Mouse (Mus musculus) hindbrain, postnatal 0 days (tissue): ENCODE data around the gene 5730596B20Rik. TPM values are rescaled to one million over a fixed set of nuclear protein-coding genes. Genes with fewer than 3 reads are reported as not detected.

Experiments used
- ATAC-seq: fragments of 200-750 bp; cut with Nextera tagmentation; 2 replicates; pipeline ENCODE4 v1.8.0; 2017; ENCODE audit warnings: mild to moderate bottlenecking, moderate TSS enrichment, moderate library complexity
- DNase-seq: peaks from one replicate; pipeline ENCODE4 v3.0.0-alpha.2; 2015; ENCODE audit warnings: low spot score
- H3K27ac ChIP-seq: fragments of 300-500 bp; sonication (generic); 2 replicates; pipeline ENCODE4 v1.5.1; 2014; ENCODE audit warnings: mild to moderate bottlenecking
- H3K27me3 ChIP-seq: fragments of 300-500 bp; sonication (generic); 2 replicates; pipeline ENCODE4 v1.6.1; 2014; ENCODE audit warnings: low read length, mixed read lengths; ENCODE audit not compliant: insufficient read depth
- H3K36me3 ChIP-seq: fragments of 300-500 bp; sonication (generic); 2 replicates; pipeline ENCODE4 v1.6.1; 2014; ENCODE audit warnings: low read length, mixed read lengths; ENCODE audit not compliant: insufficient read depth
- H3K4me1 ChIP-seq: fragments of 300-500 bp; sonication (generic); 2 replicates; pipeline ENCODE4 v1.6.1; 2014; ENCODE audit warnings: antibody characterized with exemption, low read length, mixed read lengths; ENCODE audit not compliant: insufficient read depth
- H3K4me2 ChIP-seq: fragments of 300-500 bp; sonication (generic); 2 replicates; pipeline ENCODE4 v1.6.1; 2014; ENCODE audit warnings: low read depth, mild to moderate bottlenecking, low read length, moderate library complexity, mixed read lengths
- H3K4me3 ChIP-seq: fragments of 300-500 bp; sonication (generic); 2 replicates; pipeline ENCODE4 v1.5.1; 2014; ENCODE audit warnings: low read length
- H3K9ac ChIP-seq: fragments of 300-500 bp; sonication (generic); replicated peaks from 2 replicates; pipeline ENCODE4 v1.6.1; 2014; ENCODE audit warnings: mild to moderate bottlenecking, low read length, moderate library complexity, mixed read lengths
- H3K9me3 ChIP-seq: fragments of 300-500 bp; sonication (generic); 2 replicates; pipeline ENCODE4 v1.6.1; 2016; ENCODE audit warnings: low read length, mixed read lengths
- CTCF ChIP-seq: IDR thresholded peaks from 2 replicates; pipeline ENCODE4 v1.5.1; 2016; ENCODE audit warnings: antibody characterized with exemption, control low read depth, low read depth
- WGBS: fragments of 180-500 bp; shearing (Covaris S2); extraction: QIAGEN DNeasy Blood & Tissue Kit; methylation state at CpG from one replicate; pipeline ENCODE4 v1.1.7; 2014; 5-methylcytosine and 5-hydroxymethylcytosine counted together
- polyA plus RNA-seq: library from polyadenylated mRNA; unstranded; fragments of >200 nt; fragmentation: Nextera tagmentation; extraction: Ambion mirVana; gene quantifications from 2 replicates; pipeline ENCODE4 v1.2.1, GENCODE M21; 2015
- total RNA-seq: library from RNA; depleted of rRNA; stranded (reverse); fragments of >200 nt; gene quantifications from 2 replicates; pipeline ENCODE4 v1.2.3, GENCODE M21; 2014

Gene 5730596B20Rik
- total and polyA plus RNA-seq, 2 experiments from 2014 or later: 1.2 to 1.5 TPM

GRCm38 (mm10) chr6:52180213-52180710, 3.0 kb downstream of the 5730596B20Rik start:
- Histone ChIP-seq H3K4me1 (0 out of 2 replicates have a peak, but pooled peaks cover 4% of the 10 kb centered on the region), H3K9me3 (no peaks in the 10 kb centered on the region), H3K4me2 (peak overlapping the region; percentile 58), H3K27ac (peak overlapping the region; percentile 92), H3K9ac (peak overlapping the region; percentile 60; the same call in 1 of the 2 replicates), H3K27me3 (peaks cover 78% of the 10 kb centered on the region), H3K36me3 (no peaks in the 10 kb centered on the region), H3K4me3 (peak overlapping the region; percentile 41)
- WGBS: 6% methylated on average over 11 of the region's 11 CpGs
- DNase-seq (no peak), ATAC-seq (no peak)
- no peak for TF ChIP-seq CTCF

GRCm38 (mm10) chr6:52180726-52181125, 3.4 kb downstream of the 5730596B20Rik start:
- H3K27ac ChIP-seq: peak overlapping the region; percentile 92
- peak overlapping the region; percentile 58 for H3K4me2 ChIP-seq
- no peaks in the 10 kb centered on the region for H3K9me3 ChIP-seq
- 0 out of 2 replicates have a peak, but pooled peaks cover 4% of the 10 kb centered on the region for H3K4me1 ChIP-seq
- H3K27me3 ChIP-seq: peaks cover 80% of the 10 kb centered on the region
- DNase-seq (no peak), ATAC-seq (no peak)
- TF ChIP-seq CTCF: no peak
- H3K36me3 ChIP-seq: no peaks in the 10 kb centered on the region
- H3K4me3 ChIP-seq: peak overlapping the region; percentile 41; the same call in 1 of the 2 replicates
- 15% methylated on average over 3 of the region's 3 CpGs for WGBS
- peak overlapping the region; percentile 60; the same call in 1 of the 2 replicates for H3K9ac ChIP-seq

DNA sequence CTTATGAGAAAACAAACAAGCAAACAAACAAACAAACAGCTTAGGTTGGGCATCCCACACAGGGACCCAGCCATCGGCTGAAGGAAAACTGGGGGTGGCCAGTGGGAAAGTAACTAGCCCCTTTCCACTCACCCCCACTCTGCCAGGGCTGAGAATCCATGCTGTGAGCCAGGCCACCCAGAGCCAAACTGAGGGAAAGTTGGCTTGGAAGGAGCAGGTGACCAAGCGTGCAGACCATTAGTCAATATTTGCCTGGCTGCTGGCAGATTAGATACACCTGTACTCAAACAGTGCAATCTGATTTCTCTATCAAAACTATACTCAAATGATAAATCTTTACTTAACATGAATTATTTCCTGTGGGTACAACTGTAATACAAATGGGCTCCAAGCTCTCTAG, 4.7 kb downstream of the 5730596B20Rik start:
- no peak for TF ChIP-seq CTCF
- no peaks in the 10 kb centered on the region for H3K9me3 ChIP-seq
- H3K27ac ChIP-seq: no peak overlapping the region
- H3K9ac ChIP-seq: no peak overlapping the region
- ATAC-seq (no peak), DNase-seq (no peak)
- 25% methylated on average over 2 of the region's 2 CpGs for whole genome bisulfite sequencing
- peak overlapping the region; percentile 5; the same call in 1 of the 2 replicates for H3K4me2 ChIP-seq
- no peaks in the 10 kb centered on the region for H3K36me3 ChIP-seq
- 0 out of 2 replicates have a peak, but pooled peaks cover 4% of the 10 kb centered on the region for H3K4me1 ChIP-seq
- peaks cover 82% of the 10 kb centered on the region for H3K27me3 ChIP-seq
- no peak overlapping the region for H3K4me3 ChIP-seq

DNA sequence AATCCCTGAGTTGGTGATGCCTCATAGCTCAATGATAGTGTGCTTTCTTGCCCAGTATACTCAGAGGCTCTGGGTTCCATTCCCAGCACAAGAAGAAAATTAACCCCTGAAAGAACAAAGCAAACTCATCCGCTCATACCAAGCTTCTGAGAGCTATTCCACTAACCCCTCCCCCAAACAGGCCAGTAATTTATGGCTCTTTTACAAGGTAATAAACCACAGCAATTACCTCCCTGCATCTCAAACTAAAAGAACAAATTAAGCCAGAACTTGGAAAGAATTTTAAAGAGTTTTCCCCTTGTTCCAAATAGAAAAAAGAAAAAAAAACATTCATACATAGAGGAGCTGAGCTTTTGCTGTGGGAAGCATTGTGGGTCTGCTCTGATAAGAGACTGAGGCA, 5.5 kb downstream of the 5730596B20Rik start:
- WGBS: 19% methylated on average over 1 of the region's 1 CpGs
- no peaks in the 10 kb centered on the region for H3K9me3 ChIP-seq
- H3K9ac ChIP-seq: no peak overlapping the region
- H3K36me3 ChIP-seq: no peaks in the 10 kb centered on the region
- H3K27me3 ChIP-seq: peaks cover 90% of the 10 kb centered on the region
- H3K4me3 ChIP-seq: no peak overlapping the region
- peak overlapping the region; percentile 5; the same call in 1 of the 2 replicates for H3K4me2 ChIP-seq
- 0 out of 2 replicates have a peak, but pooled peaks cover 4% of the 10 kb centered on the region for H3K4me1 ChIP-seq
- no peak for DNase-seq
- no peak for TF ChIP-seq CTCF
- ATAC-seq: no peak
- no peak overlapping the region for H3K27ac ChIP-seq

GRCm38 (mm10) chr6:52183311-52184080, 6.2 kb downstream of the 5730596B20Rik start:
- H3K36me3 ChIP-seq: no peaks in the 10 kb centered on the region
- DNase-seq (no peak), ATAC-seq (no peak)
- H3K4me2 ChIP-seq: 0 out of 2 replicates have a peak overlapping the region, but pooled peaks have one; percentile 5
- no peak overlapping the region for H3K9ac ChIP-seq
- peaks cover 97% of the 10 kb centered on the region for H3K27me3 ChIP-seq
- 0 out of 2 replicates have a peak overlapping the region, but pooled peaks have one; percentile 45 for H3K27ac ChIP-seq
- H3K4me1 ChIP-seq: 0 out of 2 replicates have a peak, but pooled peaks cover 4% of the 10 kb centered on the region
- 13% methylated on average over 10 of the region's 10 CpGs for WGBS
- no peak overlapping the region for H3K4me3 ChIP-seq
- no peaks in the 10 kb centered on the region for H3K9me3 ChIP-seq
- TF ChIP-seq CTCF: no peak

GRCm38 (mm10) chr6:52184668-52185067, 7.4 kb downstream of the 5730596B20Rik start:
- H3K9ac ChIP-seq: no peak overlapping the region
- H3K4me1 ChIP-seq: 0 out of 2 replicates have a peak, but pooled peaks cover 4% of the 10 kb centered on the region
- H3K27me3 ChIP-seq: peaks cover 93% of the 10 kb centered on the region
- H3K9me3 ChIP-seq: no peaks in the 10 kb centered on the region
- no peak for TF ChIP-seq CTCF
- 6% methylated on average over 6 of the region's 6 CpGs for WGBS
- no peak for DNase-seq
- H3K27ac ChIP-seq: peak overlapping the region; percentile 45; the same call in 1 of the 2 replicates
- no peaks in the 10 kb centered on the region for H3K36me3 ChIP-seq
- peak overlapping the region; percentile 30; the same call in 1 of the 2 replicates for H3K4me2 ChIP-seq
- no peak for ATAC-seq
- no peak overlapping the region for H3K4me3 ChIP-seq
